Mouse (Mus musculus) ovary, adult 10 weeks (tissue): ENCODE measurements around the gene Olfr830. TPM values are rescaled to one million over a fixed set of nuclear protein-coding genes. Genes with fewer than 3 reads are reported as not detected.

ENCODE experiments used
- polyA plus RNA-seq: library from polyadenylated mRNA; stranded (reverse); fragments of 350-450 nt; fragmentation: Illumina TruSeq; extraction: RNeasy Lipid Tissue Mini Kit (QIAGEN cat#74804); gene quantifications from one replicate; pipeline ENCODE4 v1.2.3, GENCODE M21; 2014

Olfr830 gene
- not detected for polyA plus RNA-seq

DNA sequence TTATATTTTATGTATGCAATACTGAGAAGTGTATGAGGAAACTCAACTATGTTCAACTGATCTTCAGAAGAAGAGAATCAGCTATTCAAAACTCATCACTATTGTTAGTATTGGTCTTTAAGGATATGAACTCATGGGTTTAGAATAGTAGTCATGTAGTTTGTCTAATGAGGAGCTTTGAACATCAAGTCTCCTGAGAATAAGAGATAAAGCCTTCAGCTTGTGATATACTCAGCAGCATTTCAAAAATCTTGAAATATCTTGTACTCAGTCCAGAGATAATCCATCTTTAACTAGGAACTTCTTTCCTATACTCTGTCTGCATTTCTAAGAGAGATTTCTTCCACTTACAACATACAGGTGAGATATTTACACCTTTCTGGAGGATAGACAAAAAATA, at the start of gene Olfr830:
Gene Olfr830, plus strand, starts transcription at position 301 of the 400 bp plus-strand sequence.

DNA sequence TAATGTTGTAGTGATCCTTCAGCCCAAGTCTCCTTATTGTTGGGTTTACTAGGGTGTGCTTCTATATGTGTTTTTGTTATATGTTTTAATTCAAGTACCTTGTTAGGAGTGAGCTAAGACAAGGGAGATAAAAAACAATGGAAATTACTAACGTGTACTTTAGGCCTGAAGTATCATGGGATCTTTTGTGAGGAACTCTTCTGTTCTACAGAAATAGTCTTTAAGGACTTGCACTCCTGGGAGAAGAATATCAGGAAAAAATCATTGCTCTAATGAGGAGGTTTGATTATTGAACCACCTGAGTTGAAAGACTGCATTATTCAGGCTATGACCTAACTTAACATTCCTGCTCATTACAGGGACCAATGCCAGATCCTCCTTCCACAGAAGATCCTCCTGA, 19.9 kb upstream of the Olfr830 start, which contains the start of gene Olfr829:
Gene Olfr829, plus strand, starts transcription at position 301 of the 400 bp plus-strand sequence.

Other genes with a start within 250 kb of the Olfr830 start
- 12.3 TPM for gene Muc16, start 200.2 kb upstream of the Olfr830 start, polyA plus RNA-seq
- gene Olfr24, start 110.7 kb upstream of the Olfr830 start, polyA plus RNA-seq, result not detected
- not detected for gene Olfr828, start 55.2 kb upstream of the Olfr830 start, polyA plus RNA-seq
- gene Olfr829, start 19.8 kb upstream of the Olfr830 start, polyA plus RNA-seq, result not detected
- gene Olfr832, start 62.4 kb downstream of the Olfr830 start, polyA plus RNA-seq, result not detected
- not detected for gene Olfr834, start 113.3 kb downstream of the Olfr830 start, polyA plus RNA-seq
- gene Olfr835, start 158.0 kb downstream of the Olfr830 start, polyA plus RNA-seq, result not detected
- not detected for gene Olfr836, start 245.7 kb downstream of the Olfr830 start, polyA plus RNA-seq